Mouse (Mus musculus) stomach, postnatal 0 days (tissue): ENCODE data around the gene Dapk2.

ENCODE experiments used
- CTCF ChIP-seq: IDR thresholded peaks from 2 replicates; pipeline ENCODE4 v1.5.1; 2016; ENCODE audit warnings: antibody characterized with exemption, low read depth, mild to moderate bottlenecking, moderate library complexity
- EP300 ChIP-seq: optimal IDR thresholded peaks from 2 replicates; pipeline ENCODE3; 2016; ENCODE audit warnings: antibody characterized with exemption

DNA sequence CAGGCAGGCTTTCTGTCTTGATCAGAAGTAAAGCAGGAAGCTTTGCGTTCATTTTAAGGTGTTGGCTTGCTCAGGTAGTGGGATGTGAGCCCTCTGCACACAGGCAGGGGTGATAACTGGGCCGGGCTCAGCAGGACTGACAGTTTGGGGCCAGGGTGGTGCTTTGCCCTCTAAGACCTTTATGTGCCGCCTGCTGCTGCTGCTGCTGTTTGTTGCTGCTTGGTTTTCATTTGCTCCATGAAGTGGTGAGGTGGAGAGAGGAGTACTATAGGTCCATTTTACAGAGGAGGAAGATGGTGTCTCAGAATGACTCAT is 24.6 kb downstream of the Dapk2 start:
- TF ChIP-seq CTCF (no peak), EP300 (no peak)
